Mouse (Mus musculus): ENCODE results near the gene Bcor. TPM values are rescaled to one million over a fixed set of nuclear protein-coding genes. Genes with fewer than 3 reads are reported as not detected.

Bcor gene
- polyA plus RNA-seq, 1 experiment from 2014 or later, result 4.2 TPM

DNA sequence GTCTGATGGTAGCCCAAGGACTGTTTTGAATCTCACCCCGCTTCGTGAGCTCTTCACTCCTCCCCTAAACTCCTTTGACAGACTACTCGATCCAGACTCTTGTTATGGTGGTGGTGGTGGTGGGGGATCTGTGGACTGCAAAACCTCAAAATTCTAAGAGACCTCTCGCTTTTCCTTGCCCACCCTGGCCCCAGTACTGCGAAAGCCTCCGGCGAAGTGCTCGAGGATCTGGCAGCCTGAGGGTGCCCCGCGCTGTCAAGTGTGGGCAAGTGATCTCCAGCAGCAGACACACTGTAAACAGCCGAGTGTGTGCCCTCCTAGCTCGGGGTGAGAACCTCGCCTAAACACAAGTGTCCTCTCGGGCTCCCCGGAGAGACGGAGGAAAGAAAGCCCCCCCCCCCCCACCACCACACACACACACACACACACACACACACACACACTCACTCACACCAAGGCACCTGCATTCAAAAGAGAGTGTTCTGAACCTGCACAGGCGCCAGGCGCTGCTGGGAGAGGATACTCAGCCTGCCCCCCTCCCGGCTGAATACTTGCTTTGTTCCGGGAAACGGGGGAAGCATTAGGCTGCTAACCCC lies 26.2 kb downstream of the Bcor start:
- H3K9me3 ChIP-seq (ENCODE audit: control insufficient read depth), result no peaks in the 10 kb centered on the region
- no peak overlapping the region for H3K27ac ChIP-seq (ENCODE audit: low read depth, low read length)
- peak overlapping the region; percentile 26; the same call in 1 of the 2 replicates for H3K9ac ChIP-seq (ENCODE audit: low read depth, low read length)
- H3K36me3 ChIP-seq (ENCODE audit: control insufficient read depth, insufficient read depth), result no peaks in the 10 kb centered on the region
- H3K27me3 ChIP-seq (replicated peaks; ENCODE audit: control insufficient read depth, insufficient read depth, low read length), result peaks cover 14% of the 10 kb centered on the region; the same call in 1 of the 2 replicates
- peak overlapping the region; percentile 78 for H3K4me2 ChIP-seq (replicated peaks; ENCODE audit: low read depth)
- no peaks in the 10 kb centered on the region for H3K4me1 ChIP-seq (replicated peaks; ENCODE audit: control insufficient read depth, insufficient read depth, low read length)
- WGBS, result 14% methylated on average over 18 of the region's 21 CpGs
- TF ChIP-seq CTCF (IDR thresholded peaks at IDR 0.05; ENCODE audit: low read depth), result no peak; the same call in 1 of the 2 replicates
- no peak for ATAC-seq
- peak overlapping the region; percentile 23 for H3K4me3 ChIP-seq (ENCODE audit: low read depth, low read length)

DNA sequence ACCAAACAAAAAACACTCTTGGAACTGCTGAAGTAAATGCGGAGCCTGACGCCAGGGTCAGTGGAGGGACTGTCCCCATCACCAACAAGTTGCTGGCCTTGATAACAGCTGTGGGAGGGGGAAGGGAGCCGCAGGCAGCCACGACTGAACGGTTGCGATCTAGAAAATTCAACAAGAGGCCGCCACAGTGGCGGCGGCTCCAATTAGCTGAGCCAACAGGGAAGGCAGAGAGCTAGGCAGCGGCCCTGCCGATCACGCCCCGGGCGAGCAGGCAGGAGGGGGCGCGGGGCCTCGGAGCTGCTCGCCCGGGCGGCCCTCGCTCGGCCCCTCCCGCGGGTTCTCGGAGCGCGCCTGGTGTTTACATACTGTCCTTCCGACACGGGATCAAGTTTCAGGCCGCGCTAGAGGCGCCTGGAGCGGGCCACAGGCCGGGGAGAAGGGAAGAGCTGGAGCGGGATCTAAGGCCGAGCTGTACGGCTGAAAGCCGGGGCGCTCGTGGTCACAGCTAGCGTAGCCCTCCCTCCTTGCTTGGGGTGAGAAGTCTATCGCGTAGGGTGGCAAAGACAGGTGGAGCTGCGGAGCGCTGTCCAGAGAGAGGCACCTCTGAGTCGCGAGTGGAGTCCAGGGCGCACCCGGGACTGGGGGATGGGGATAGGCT lies 26.8 kb downstream of the Bcor start:
- no peaks in the 10 kb centered on the region for H3K36me3 ChIP-seq (ENCODE audit: control insufficient read depth, insufficient read depth)
- no peaks in the 10 kb centered on the region for H3K4me1 ChIP-seq (replicated peaks; ENCODE audit: control insufficient read depth, insufficient read depth, low read length)
- H3K27ac ChIP-seq (ENCODE audit: low read depth, low read length), result peak overlapping the region; percentile 41
- peak overlapping the region; percentile 78 for H3K4me2 ChIP-seq (replicated peaks; ENCODE audit: low read depth)
- peaks cover 14% of the 10 kb centered on the region; the same call in 1 of the 2 replicates for H3K27me3 ChIP-seq (replicated peaks; ENCODE audit: control insufficient read depth, insufficient read depth, low read length)
- H3K4me3 ChIP-seq (ENCODE audit: low read depth, low read length), result peak overlapping the region; percentile 23
- WGBS, result 2% methylated on average over 46 of the region's 49 CpGs
- ATAC-seq, result peak; percentile 41
- no peaks in the 10 kb centered on the region for H3K9me3 ChIP-seq (ENCODE audit: control insufficient read depth)
- peak; percentile 13; the same call in 1 of the 2 replicates for TF ChIP-seq CTCF (IDR thresholded peaks at IDR 0.05; ENCODE audit: low read depth)
- peak overlapping the region; percentile 26; the same call in 1 of the 2 replicates for H3K9ac ChIP-seq (ENCODE audit: low read depth, low read length)

DNA sequence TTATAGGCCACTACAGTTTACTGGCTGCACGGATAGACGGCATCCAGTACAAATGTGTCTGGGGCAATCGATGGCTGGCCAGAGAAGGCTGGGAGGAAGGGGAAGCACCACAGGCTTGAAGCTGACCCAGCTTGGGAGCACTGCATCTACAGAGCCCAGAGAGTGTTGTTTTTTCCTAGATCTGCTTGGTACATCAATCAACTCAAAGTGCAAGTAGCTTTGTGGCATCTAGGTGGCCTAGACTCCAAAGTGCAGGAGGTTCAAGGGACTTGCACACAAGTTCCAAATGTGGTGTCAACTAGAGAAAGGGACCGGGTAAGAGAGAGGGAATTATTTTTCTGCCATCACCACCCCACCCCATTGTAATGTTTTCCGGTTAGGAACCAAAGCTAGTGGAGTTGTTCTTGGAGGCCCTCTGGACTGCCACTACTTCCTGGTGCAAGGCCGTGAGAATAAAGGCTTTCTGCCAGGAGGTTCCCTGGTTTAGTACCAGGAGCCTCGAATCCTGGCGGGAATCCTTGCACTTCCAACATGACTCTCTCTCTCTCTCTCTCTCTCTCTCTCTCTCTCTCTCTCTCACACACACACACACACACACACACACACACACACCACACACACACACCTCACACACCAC lies 27.5 kb downstream of the Bcor start:
- no peak for ATAC-seq
- Histone ChIP-seq H3K27ac (ENCODE audit: low read depth, low read length) (no peak overlapping the region), H3K27me3 (replicated peaks; ENCODE audit: control insufficient read depth, insufficient read depth, low read length) (peaks cover 14% of the 10 kb centered on the region; the same call in 1 of the 2 replicates), H3K9ac (ENCODE audit: low read depth, low read length) (no peak overlapping the region), H3K36me3 (ENCODE audit: control insufficient read depth, insufficient read depth) (no peaks in the 10 kb centered on the region), H3K9me3 (ENCODE audit: control insufficient read depth) (no peaks in the 10 kb centered on the region), H3K4me3 (ENCODE audit: low read depth, low read length) (no peak overlapping the region), H3K4me1 (replicated peaks; ENCODE audit: control insufficient read depth, insufficient read depth, low read length) (no peaks in the 10 kb centered on the region), H3K4me2 (replicated peaks; ENCODE audit: low read depth) (peak overlapping the region; percentile 78)
- no peak for TF ChIP-seq CTCF (IDR thresholded peaks at IDR 0.05; ENCODE audit: low read depth)
- WGBS, result 29% methylated on average over 8 of the region's 8 CpGs

DNA sequence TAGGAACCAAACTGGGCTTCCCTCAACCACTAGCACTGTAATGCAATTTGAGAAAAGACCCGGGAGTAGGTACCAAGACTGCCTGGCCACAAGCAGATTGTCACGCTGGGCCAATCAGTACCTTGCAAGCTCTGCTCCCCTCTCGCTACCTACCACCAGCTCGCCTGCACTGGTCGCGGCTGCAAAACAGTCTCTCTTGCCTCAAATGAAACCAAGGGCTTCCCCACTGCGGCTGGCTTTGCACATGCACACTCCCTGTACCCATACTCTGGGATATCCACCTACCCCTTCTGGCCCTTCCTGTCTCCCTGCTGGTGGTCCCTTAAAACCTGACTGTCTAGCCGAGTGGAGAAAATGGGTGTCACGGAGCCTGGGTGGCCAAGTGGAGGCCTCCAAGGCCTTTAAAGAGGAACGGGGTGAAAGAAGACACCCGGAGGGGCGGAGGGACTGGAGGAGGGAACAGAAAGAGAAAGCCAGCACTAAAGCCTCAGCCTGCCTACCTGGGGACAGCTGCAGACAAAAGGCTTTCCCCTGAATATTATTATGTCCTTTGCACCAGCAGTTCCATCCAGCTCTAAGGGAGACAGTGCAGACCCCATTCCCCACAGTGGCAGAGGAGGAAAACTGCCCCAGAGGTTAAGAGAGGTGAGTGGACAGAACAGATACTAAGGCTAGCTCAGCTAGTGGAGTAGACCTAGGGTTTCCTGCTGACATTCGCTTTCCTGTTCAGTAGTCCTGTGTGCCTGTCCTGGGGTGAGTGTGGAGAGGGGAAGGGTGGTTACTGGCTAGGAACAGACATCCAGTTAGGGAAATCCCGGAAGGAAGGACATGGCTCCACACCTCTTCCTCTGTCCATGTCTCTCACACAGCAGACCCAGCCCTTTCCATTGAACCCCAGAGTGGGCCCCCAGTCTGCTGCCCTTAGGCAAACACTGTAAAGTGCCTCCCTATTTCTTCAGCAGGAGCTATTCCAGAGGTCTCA lies 30.0 kb downstream of the Bcor start:
- Histone ChIP-seq H3K9ac (ENCODE audit: low read depth, low read length) (no peak overlapping the region), H3K4me1 (replicated peaks; ENCODE audit: control insufficient read depth, insufficient read depth, low read length) (no peaks in the 10 kb centered on the region), H3K27me3 (replicated peaks; ENCODE audit: control insufficient read depth, insufficient read depth, low read length) (no peaks in the 10 kb centered on the region; the same call in 1 of the 2 replicates), H3K4me2 (replicated peaks; ENCODE audit: low read depth) (no peak overlapping the region), H3K4me3 (ENCODE audit: low read depth, low read length) (no peak overlapping the region), H3K27ac (ENCODE audit: low read depth, low read length) (no peak overlapping the region), H3K9me3 (ENCODE audit: control insufficient read depth) (no peaks in the 10 kb centered on the region), H3K36me3 (ENCODE audit: control insufficient read depth, insufficient read depth) (no peaks in the 10 kb centered on the region)
- no peak for TF ChIP-seq CTCF (IDR thresholded peaks at IDR 0.05; ENCODE audit: low read depth)
- WGBS, result 49% methylated on average over 14 of the region's 14 CpGs
- ATAC-seq, result no peak

DNA sequence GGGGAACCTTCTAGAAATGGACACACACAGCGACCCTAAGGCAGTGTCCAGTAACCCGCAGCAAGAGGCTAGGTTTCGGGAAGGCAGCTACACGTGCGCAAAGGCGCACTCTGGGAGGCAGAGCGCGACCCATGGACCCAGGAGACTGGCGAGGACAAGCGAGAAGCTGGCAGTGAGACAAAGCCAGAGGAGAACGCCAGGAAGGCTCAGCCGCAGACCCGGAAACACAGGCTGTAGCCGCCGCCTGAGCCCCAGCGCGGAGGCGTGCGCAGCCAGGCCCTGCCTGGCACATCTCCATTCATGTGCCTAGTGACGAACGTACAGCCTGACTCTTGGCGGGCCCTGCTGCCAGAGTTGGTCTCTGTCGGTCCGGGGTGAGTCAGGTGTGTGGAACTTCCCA lies 30.9 kb downstream of the Bcor start:
- H3K36me3 ChIP-seq (ENCODE audit: control insufficient read depth, insufficient read depth), result no peaks in the 10 kb centered on the region
- H3K27me3 ChIP-seq (replicated peaks; ENCODE audit: control insufficient read depth, insufficient read depth, low read length), result no peaks in the 10 kb centered on the region; the same call in 1 of the 2 replicates
- no peaks in the 10 kb centered on the region for H3K4me1 ChIP-seq (replicated peaks; ENCODE audit: control insufficient read depth, insufficient read depth, low read length)
- no peak overlapping the region; the same call in 1 of the 2 replicates for H3K27ac ChIP-seq (ENCODE audit: low read depth, low read length)
- peak overlapping the region; percentile 86 for H3K4me2 ChIP-seq (replicated peaks; ENCODE audit: low read depth)
- H3K9me3 ChIP-seq (ENCODE audit: control insufficient read depth), result no peaks in the 10 kb centered on the region
- WGBS, result 25% methylated on average over 24 of the region's 24 CpGs
- no peak for ATAC-seq
- no peak overlapping the region for H3K9ac ChIP-seq (ENCODE audit: low read depth, low read length)
- H3K4me3 ChIP-seq (ENCODE audit: low read depth, low read length), result 0 out of 2 replicates have a peak overlapping the region, but pooled peaks have one; percentile 52
- no peak for TF ChIP-seq CTCF (IDR thresholded peaks at IDR 0.05; ENCODE audit: low read depth)

Measured in intestine, postnatal 0 days (tissue).